Comparison of ENCODE assay signal across 12 mouse cellular contexts in genomic region chr17:29165967-29166578, GRCm38 (mm10). TPM values are rescaled to one million over a fixed set of nuclear protein-coding genes. Genes with fewer than 3 reads are reported as not detected.
DNase-seq lines count a peak whose midpoint lies in the region; ATAC-seq and TF ChIP-seq lines count a peak whose summit lies in the region.
"Had no signal": no experiment of that assay in that cellular context is flagged by ENCODE, and none has a peak within 500 bp of the region (broad histone marks: within the 10 kb centered on the region; RNA-seq: fewer than 3 reads in every experiment).

No protein-coding gene starts in this region.

- H3K36me3 ChIP-seq in hindbrain, embryonic 12.5 days: no peaks in the 10 kb centered on the region
- H3K36me3 ChIP-seq in hindbrain, embryonic 10.5 days: no peaks in the 10 kb centered on the region
- H3K36me3 ChIP-seq in MEL (ENCODE audit: control insufficient read depth in 1 of 2, insufficient read depth in 2 of 2, low read length in 2 of 2): peaks cover 0 to 19% of the 10 kb centered on the region in 2 experiments; a peak in 2 of 4 replicates
- no peaks in the 10 kb centered on the region for H3K36me3 ChIP-seq in intestine, postnatal 0 days (ENCODE audit: control insufficient read depth, insufficient read depth)
- H3K36me3 ChIP-seq in midbrain, embryonic 12.5 days: no peaks in the 10 kb centered on the region
- H3K36me3 ChIP-seq: liver, embryonic 15.5 days had no signal

- no peak for TF ChIP-seq EP300 in MEL (IDR thresholded peaks at IDR 0.05; ENCODE audit: low read depth in 1 of 2, low read length in 2 of 2)

- H3K4me1 ChIP-seq in hindbrain, embryonic 12.5 days: peaks cover 25% of the 10 kb centered on the region
- H3K4me1 ChIP-seq in hindbrain, embryonic 10.5 days (replicated peaks): peaks cover 38% of the 10 kb centered on the region
- peaks cover 4 to 50% of the 10 kb centered on the region in 2 experiments; a peak in 3 of 4 replicates for H3K4me1 ChIP-seq in MEL (ENCODE audit: control insufficient read depth in 1 of 2, insufficient read depth in 2 of 2, low read length in 2 of 2)
- H3K4me1 ChIP-seq in intestine, postnatal 0 days (replicated peaks; ENCODE audit: control insufficient read depth, insufficient read depth, low read length): peaks cover 8% of the 10 kb centered on the region; the same call in 1 of the 2 replicates
- peaks cover 25% of the 10 kb centered on the region for H3K4me1 ChIP-seq in midbrain, embryonic 12.5 days

- no peaks in the 10 kb centered on the region for H3K9me3 ChIP-seq in hindbrain, embryonic 12.5 days (replicated peaks)
- H3K9me3 ChIP-seq in hindbrain, embryonic 10.5 days: peaks cover 11% of the 10 kb centered on the region; the same call in 1 of the 2 replicates
- H3K9me3 ChIP-seq in MEL (replicated peaks; ENCODE audit: insufficient read depth, low read length): no peaks in the 10 kb centered on the region
- H3K9me3 ChIP-seq in intestine, postnatal 0 days (ENCODE audit: control insufficient read depth): no peaks in the 10 kb centered on the region; the same call in 1 of the 2 replicates
- H3K9me3 ChIP-seq in midbrain, embryonic 12.5 days: no peaks in the 10 kb centered on the region
- H3K9me3 ChIP-seq: liver, embryonic 15.5 days had no signal

- H3K4me2 ChIP-seq in hindbrain, embryonic 12.5 days (replicated peaks): no peak overlapping the region
- no peak overlapping the region for H3K4me2 ChIP-seq in intestine, postnatal 0 days (replicated peaks; ENCODE audit: low read depth)
- no peak overlapping the region for H3K4me2 ChIP-seq in midbrain, embryonic 12.5 days (replicated peaks)
- H3K4me2 ChIP-seq: liver, embryonic 15.5 days had no signal

- no peak overlapping the region for H3K4me3 ChIP-seq in hindbrain, embryonic 12.5 days
- H3K4me3 ChIP-seq in hindbrain, embryonic 10.5 days: no peak overlapping the region
- no peak overlapping the region for H3K4me3 ChIP-seq in MEL (ENCODE audit: control insufficient read depth in 1 of 2, insufficient read depth in 1 of 2, low read depth in 2 of 2, low read length in 2 of 2)
- H3K4me3 ChIP-seq in intestine, postnatal 0 days (ENCODE audit: low read depth, low read length): no peak overlapping the region
- H3K4me3 ChIP-seq in midbrain, embryonic 12.5 days: no peak overlapping the region
- H3K4me3 ChIP-seq: gastrocnemius, adult 2 months; liver, embryonic 15.5 days had no signal

- H3K79me2 ChIP-seq in MEL (ENCODE audit: control insufficient read depth, insufficient read depth, low read length, poor library complexity): no peaks in the 10 kb centered on the region

- intact Hi-C loops in left cerebral cortex, postnatal 25 days (cut with DNase I): no loop called here
- intact Hi-C loops in left cerebral cortex, postnatal 14 days (cut with DNase I): no loop called here

- DNase-seq in hindbrain, embryonic 10.5 days (ENCODE audit: low spot score): no peak
- DNase-seq in MEL (ENCODE audit: low read depth, low spot score): peak; percentile 32
- no peak for DNase-seq in layer of hippocampus, postnatal 14 days (ENCODE audit: low spot score in 2 of 2)
- no peak for DNase-seq in left cerebral cortex, postnatal 25 days (ENCODE audit: low spot score in 2 of 2)
- DNase-seq in left cerebral cortex, postnatal 14 days (ENCODE audit: low spot score in 2 of 2): no peak
- DNase-seq: adrenal gland, adult 8-10 months; gastrocnemius, adult 2 months had no signal

- TF ChIP-seq POLR2A in MEL (IDR thresholded peaks at IDR 0.05; ENCODE audit: control insufficient read depth in 1 of 2, insufficient read depth in 1 of 2, low read depth in 1 of 2, low read length in 2 of 2, poor library complexity in 1 of 2): no peak

- H3K9ac ChIP-seq in hindbrain, embryonic 12.5 days: no peak overlapping the region; the same call in 1 of the 2 replicates
- H3K9ac ChIP-seq in MEL (ENCODE audit: control insufficient read depth, low read depth, low read length, poor library complexity, severe bottlenecking): no peak overlapping the region
- no peak overlapping the region for H3K9ac ChIP-seq in intestine, postnatal 0 days (ENCODE audit: low read depth, low read length)
- no peak overlapping the region for H3K9ac ChIP-seq in midbrain, embryonic 12.5 days (replicated peaks)
- H3K9ac ChIP-seq: liver, embryonic 15.5 days had no signal

- no peak for TF ChIP-seq CTCF in MEL (IDR thresholded peaks at IDR 0.05 in 2 of 3, conservative IDR thresholded peaks at IDR 0.05 in 1 of 3; ENCODE audit: control insufficient read depth in 1 of 3, insufficient read depth in 1 of 3, low read depth in 2 of 3, low read length in 3 of 3, poor library complexity in 1 of 3, severe bottlenecking in 1 of 3)
- TF ChIP-seq CTCF in intestine, postnatal 0 days (IDR thresholded peaks at IDR 0.05; ENCODE audit: low read depth): no peak

- ATAC-seq in hindbrain, embryonic 12.5 days (ENCODE audit: low FRiP score): no peak
- peak; percentile 57 for ATAC-seq in intestine, postnatal 0 days
- no peak for ATAC-seq in midbrain, embryonic 12.5 days (ENCODE audit: low FRiP score, low read depth)

- 37% methylated on average over 8 of the region's 8 CpGs for WGBS in hindbrain, embryonic 12.5 days
- 34% methylated on average over 8 of the region's 8 CpGs for WGBS in hindbrain, embryonic 10.5 days
- 27% methylated on average over 8 of the region's 8 CpGs for WGBS in intestine, postnatal 0 days
- 39% methylated on average over 8 of the region's 8 CpGs for WGBS in midbrain, embryonic 12.5 days

- H3K27me3 ChIP-seq in hindbrain, embryonic 12.5 days: peaks cover 6% of the 10 kb centered on the region; the same call in 1 of the 2 replicates
- peaks cover 35% of the 10 kb centered on the region for H3K27me3 ChIP-seq in hindbrain, embryonic 10.5 days (ENCODE audit: insufficient read depth, poor library complexity, severe bottlenecking)
- no peaks in the 10 kb centered on the region for H3K27me3 ChIP-seq in MEL (ENCODE audit: control insufficient read depth in 1 of 2, insufficient read depth in 2 of 2, low read length in 2 of 2)
- no peaks in the 10 kb centered on the region for H3K27me3 ChIP-seq in intestine, postnatal 0 days (replicated peaks; ENCODE audit: control insufficient read depth, insufficient read depth, low read length)
- H3K27me3 ChIP-seq in midbrain, embryonic 12.5 days: peaks cover 9% of the 10 kb centered on the region

- peak overlapping the region; percentile 83 for H3K27ac ChIP-seq in hindbrain, embryonic 12.5 days
- H3K27ac ChIP-seq in hindbrain, embryonic 10.5 days: no peak overlapping the region; the same call in 1 of the 2 replicates
- H3K27ac ChIP-seq in MEL (ENCODE audit: control insufficient read depth, low read depth, low read length): 0 out of 2 replicates have a peak overlapping the region, but pooled peaks have one; percentile 13
- H3K27ac ChIP-seq in intestine, postnatal 0 days (ENCODE audit: low read depth, low read length): 0 out of 2 replicates have a peak overlapping the region, but pooled peaks have one; percentile 1
- peak overlapping the region; percentile 81 for H3K27ac ChIP-seq in midbrain, embryonic 12.5 days (replicated peaks)
- H3K27ac ChIP-seq: gastrocnemius, adult 2 months; liver, embryonic 15.5 days had no signal

- no peak for TF ChIP-seq RAD21 in MEL (IDR thresholded peaks at IDR 0.05; ENCODE audit: low read depth, low read length)

TF ChIP-seq in MEL, 35 proteins besides CTCF, POLR2A, EP300 and RAD21:
- TF ChIP-seq ELF1 (IDR thresholded peaks at IDR 0.05; ENCODE audit: low read depth, low read length): no peak
- TF ChIP-seq NRF1 (IDR thresholded peaks at IDR 0.05; ENCODE audit: insufficient read depth, low read depth, low read length, poor library complexity, severe bottlenecking): no peak
- TF ChIP-seq TBP (IDR thresholded peaks at IDR 0.05; ENCODE audit: low read depth, low read length): no peak

RNA-seq across cellular contexts. Expression of gene Rab44, which starts 52.1 kb away (rescaled TPM):
- polyA plus RNA-seq in hindbrain, embryonic 12.5 days (2016; fragmentation: Nextera tagmentation; extraction: Ambion mirVana): 0.34 and 1.1 TPM in 2 replicates
- polyA plus RNA-seq in hindbrain, embryonic 10.5 days (2016; fragmentation: Nextera tagmentation; extraction: Ambion mirVana): 0.04 TPM in 1 of 2 replicates, not detected in the other
- 5.4 and 9.5 TPM in 2 replicates for total RNA-seq in MEL (2012; rRNA removed)
- 1 to 10 TPM in 1 of 2 experiments, not detected in 1; 7.0 TPM for polyA plus RNA-seq in MEL (2012; ENCODE audit: insufficient read depth in 1 of 2, insufficient read length in 2 of 2, low read depth in 1 of 2, low replicate concordance in 2 of 2, missing spikeins in 1 of 2)
- 0.20 TPM in 2 replicates for polyA plus RNA-seq in intestine, postnatal 0 days (2015; fragmentation: Nextera tagmentation; extraction: Ambion mirVana)
- 0.29 TPM in 1 of 2 replicates, not detected in the other for polyA plus RNA-seq in midbrain, embryonic 12.5 days (2016; fragmentation: Nextera tagmentation; extraction: Ambion mirVana)
- under 1 TPM; 0.12 to 0.26 TPM for total RNA-seq in layer of hippocampus, postnatal 14 days (2021)
- total RNA-seq in left cerebral cortex, postnatal 25 days (2021): under 1 TPM in 1 of 2 experiments, not detected in 1; 0.14 TPM
- not detected for total RNA-seq in left cerebral cortex, postnatal 14 days (2021)
- polyA plus RNA-seq: neural tube, embryonic 14.5 days had no signal
